Mouse (Mus musculus) monocyte, adult 2 months (primary cell): ENCODE measurements around the gene Lpo.
A peak's percentile ranks its signal among the peaks of the same experiment; 100 is the strongest.

Experiments used
- DNase-seq, 2 experiments: peaks; one replicate each; pipeline ENCODE4 v3.0.0; 2022; ENCODE audit warnings: low spot score in 2 of 2, low read depth in 1 of 2

Gene Lpo

GRCm38 (mm10) chr11:87759609-87760005 is 68.5 kb downstream of the Lpo start:
- DNase-seq = peak in 1 of 2 experiments; percentile 48

- no peak for DNase-seq
Observed at GRCm38 (mm10) chr11:87758957-87759608, 69.0 kb downstream of the Lpo start.

- no peak for DNase-seq
Observed at GRCm38 (mm10) chr11:87758161-87758911, 69.8 kb downstream of the Lpo start.

- DNase-seq = no peak
Observed at GRCm38 (mm10) chr11:87757001-87757954, 70.8 kb downstream of the Lpo start.
